Mouse (Mus musculus) myocyte (in vitro differentiated cells): ENCODE data around the gene Mgat4a. TPM values are rescaled to one million over a fixed set of nuclear protein-coding genes. Genes with fewer than 3 reads are reported as not detected.
"Not testable (repeated sequence)": the region's sequence is repeated elsewhere in the genome, so short reads cannot be mapped to it uniquely, and the experiment has no call there.

Source experiments
- H3K27me3 ChIP-seq: one replicate; pipeline ENCODE4 v1.6.1; 2011; ENCODE audit not compliant: control insufficient read depth, insufficient read depth, insufficient read length
- H3K36me3 ChIP-seq: one replicate; pipeline ENCODE4 v1.6.1; 2011; ENCODE audit not compliant: control insufficient read depth, insufficient read depth
- H3K4me2 ChIP-seq: one replicate; pipeline ENCODE4 v1.6.1; 2011; ENCODE audit warnings: low read depth, control low read depth
- H3K4me3 ChIP-seq: one replicate; pipeline ENCODE4 v1.5.1; 2011; ENCODE audit warnings: mild to moderate bottlenecking, control low read depth, moderate library complexity
- H3K79me2 ChIP-seq: one replicate; pipeline ENCODE4 v1.6.1; 2011; ENCODE audit not compliant: control insufficient read depth, insufficient read depth
- H3ac ChIP-seq: one replicate; pipeline ENCODE4 v1.6.1; 2011; ENCODE audit not compliant: control insufficient read depth, insufficient read length
- CEBPB ChIP-seq: IDR thresholded peaks from 2 replicates; pipeline ENCODE4 v1.6.1; 2011; ENCODE audit warnings: mild to moderate bottlenecking, moderate library complexity; ENCODE audit not compliant: poor library complexity, insufficient read depth, severe bottlenecking
- E2F4 ChIP-seq: IDR thresholded peaks from one replicate; pipeline ENCODE4 v1.6.1; 2011; ENCODE audit warnings: mild to moderate bottlenecking, control low read depth, moderate library complexity; ENCODE audit not compliant: insufficient read depth
- MAX ChIP-seq: IDR thresholded peaks from one replicate; pipeline ENCODE4 v1.6.1; 2011; ENCODE audit warnings: low read depth, mild to moderate bottlenecking, control low read depth
- MYOD1 ChIP-seq, 3 experiments: IDR thresholded peaks; one replicate each; pipeline ENCODE4 v1.6.1; 2011; ENCODE audit warnings: control low read depth in 2 of 3, low read depth in 2 of 3, mild to moderate bottlenecking in 2 of 3, moderate library complexity in 1 of 3; ENCODE audit not compliant: insufficient read length in 2 of 3, control insufficient read depth in 1 of 3
- MYOG ChIP-seq, 3 experiments: IDR thresholded peaks; one replicate each; pipeline ENCODE4 v1.6.1; 2011; ENCODE audit warnings: control low read depth in 2 of 3, low read depth in 2 of 3, mild to moderate bottlenecking in 2 of 3; ENCODE audit not compliant: insufficient read length in 2 of 3, control insufficient read depth in 1 of 3, insufficient read depth in 1 of 3
- POLR2A ChIP-seq: IDR thresholded peaks from one replicate; pipeline ENCODE4 v1.6.1; 2011; ENCODE audit warnings: low read depth, mild to moderate bottlenecking, control low read depth, moderate library complexity; ENCODE audit not compliant: insufficient read length
- POLR2AphosphoS2 ChIP-seq: IDR thresholded peaks from one replicate; pipeline ENCODE4 v1.6.1; 2011; ENCODE audit warnings: low read depth, control low read depth; ENCODE audit not compliant: insufficient read length
- REST ChIP-seq: IDR thresholded peaks from one replicate; pipeline ENCODE4 v1.6.1; 2011; ENCODE audit warnings: mild to moderate bottlenecking, control low read depth, moderate library complexity; ENCODE audit not compliant: insufficient read depth, insufficient read length
- SRF ChIP-seq: IDR thresholded peaks from one replicate; pipeline ENCODE4 v1.6.1; 2011; ENCODE audit warnings: low read depth; ENCODE audit not compliant: control insufficient read depth, insufficient read length
- TCF12 ChIP-seq: IDR thresholded peaks from one replicate; pipeline ENCODE4 v1.6.1; 2011; ENCODE audit warnings: mild to moderate bottlenecking, control low read depth; ENCODE audit not compliant: poor library complexity, insufficient read depth, severe bottlenecking
- TCF3 ChIP-seq: IDR thresholded peaks from one replicate; pipeline ENCODE4 v1.6.1; 2011; ENCODE audit warnings: low read depth, control low read depth; ENCODE audit not compliant: insufficient read length
- USF1 ChIP-seq: IDR thresholded peaks from one replicate; pipeline ENCODE4 v1.6.1; 2011; ENCODE audit warnings: low read depth, mild to moderate bottlenecking, control low read depth, moderate library complexity
- polyA plus RNA-seq: library from polyadenylated mRNA; unstranded; fragments of >200 nt; fragmentation: generic; extraction: Trizol; gene quantifications from one replicate; pipeline ENCODE4 v1.2.1, GENCODE M21; 2012; ENCODE audit warnings: missing spikeins

Mgat4a gene
- polyA plus RNA-seq, 1 experiment = 0.01 TPM

- H3K79me2 ChIP-seq = no peaks in the 10 kb centered on the region
- no peaks in the 10 kb centered on the region for H3K36me3 ChIP-seq
- no peak overlapping the region for H3K4me2 ChIP-seq
- no peaks in the 10 kb centered on the region for H3K27me3 ChIP-seq
- TF ChIP-seq POLR2AphosphoS2 (no peak), MAX (no peak), MYOD1 (IDR thresholded peaks at IDR 0.05; ENCODE audit: control insufficient read depth in 1 of 3, insufficient read length in 2 of 3, low read depth in 2 of 3) (no peak), SRF (no peak), E2F4 (no peak), MYOG (IDR thresholded peaks at IDR 0.05; ENCODE audit: control insufficient read depth in 1 of 3, insufficient read depth in 1 of 3, insufficient read length in 2 of 3, low read depth in 2 of 3) (no peak), CEBPB (no peak), REST (no peak)
- no peak overlapping the region for H3K4me3 ChIP-seq
- H3ac ChIP-seq = no peak overlapping the region
Observed at GRCm38 (mm10) chr1:37531654-37532532, 8.9 kb downstream of the Mgat4a start.

- no peaks in the 10 kb centered on the region for H3K27me3 ChIP-seq
- H3ac ChIP-seq = no peak overlapping the region
- TF ChIP-seq MYOD1 (IDR thresholded peaks at IDR 0.05; ENCODE audit: control insufficient read depth in 1 of 3, insufficient read length in 2 of 3, low read depth in 2 of 3) (no peak), POLR2AphosphoS2 (no peak), USF1 (no peak), MAX (no peak), TCF3 (no peak), CEBPB (no peak), TCF12 (no peak), REST (no peak), POLR2A (no peak), SRF (no peak)
- H3K79me2 ChIP-seq = no peaks in the 10 kb centered on the region
- H3K36me3 ChIP-seq = no peaks in the 10 kb centered on the region
- no peak overlapping the region for H3K4me2 ChIP-seq
- no peak overlapping the region for H3K4me3 ChIP-seq
Observed at GRCm38 (mm10) chr1:37530061-37530460, 10.8 kb downstream of the Mgat4a start.

GRCm38 (mm10) chr1:37526257-37526656 lies 14.6 kb downstream of the Mgat4a start:
- no peaks in the 10 kb centered on the region for H3K36me3 ChIP-seq
- H3K4me3 ChIP-seq = no peak overlapping the region

GRCm38 (mm10) chr1:37524669-37525068 lies 16.1 kb downstream of the Mgat4a start:
- no peaks in the 10 kb centered on the region for H3K79me2 ChIP-seq
- no peaks in the 10 kb centered on the region for H3K27me3 ChIP-seq
- TF ChIP-seq SRF (no peak), E2F4 (no peak), MYOG (IDR thresholded peaks at IDR 0.05; ENCODE audit: control insufficient read depth in 1 of 3, insufficient read depth in 1 of 3, insufficient read length in 2 of 3, low read depth in 2 of 3) (no peak), USF1 (no peak), MAX (no peak), MYOD1 (IDR thresholded peaks at IDR 0.05; ENCODE audit: control insufficient read depth in 1 of 3, insufficient read length in 2 of 3, low read depth in 2 of 3) (no peak), POLR2AphosphoS2 (no peak), TCF12 (no peak), TCF3 (no peak), REST (no peak), CEBPB (no peak), POLR2A (no peak)
- no peak overlapping the region for H3K4me2 ChIP-seq
- no peak overlapping the region for H3ac ChIP-seq
- no peak overlapping the region for H3K4me3 ChIP-seq
- H3K36me3 ChIP-seq = no peaks in the 10 kb centered on the region

More at GRCm38 (mm10) chr1:37526257-37526656, 14.6 kb downstream of the Mgat4a start:
- no peak overlapping the region for H3K4me2 ChIP-seq
- H3K79me2 ChIP-seq = no peaks in the 10 kb centered on the region
- TF ChIP-seq TCF3 (no peak), E2F4 (no peak), TCF12 (no peak), POLR2A (no peak), SRF (no peak), USF1 (no peak), CEBPB (no peak)
- H3ac ChIP-seq = no peak overlapping the region
- H3K27me3 ChIP-seq = no peaks in the 10 kb centered on the region

- H3K4me3 ChIP-seq, H3K4me2 ChIP-seq, H3ac ChIP-seq, H3K27me3 ChIP-seq, H3K36me3 ChIP-seq, H3K79me2 ChIP-seq: not testable (repeated sequence)
Observed at GRCm38 (mm10) chr1:37524122-37524521, 16.7 kb downstream of the Mgat4a start.

- not testable (repeated sequence) for H3K4me3 ChIP-seq, H3K4me2 ChIP-seq, H3K36me3 ChIP-seq, H3K27me3 ChIP-seq, H3ac ChIP-seq, H3K79me2 ChIP-seq
Observed at GRCm38 (mm10) chr1:37523548-37523947, 17.3 kb downstream of the Mgat4a start.
